Mouse (Mus musculus) telencephalon, adult 2 months (tissue): ENCODE measurements around the gene D2hgdh.

Experiments used
- DNase-seq: peaks from one replicate; pipeline ENCODE4 v3.0.0-alpha.2; 2011; ENCODE audit warnings: low read depth, low spot score

D2hgdh gene

DNA sequence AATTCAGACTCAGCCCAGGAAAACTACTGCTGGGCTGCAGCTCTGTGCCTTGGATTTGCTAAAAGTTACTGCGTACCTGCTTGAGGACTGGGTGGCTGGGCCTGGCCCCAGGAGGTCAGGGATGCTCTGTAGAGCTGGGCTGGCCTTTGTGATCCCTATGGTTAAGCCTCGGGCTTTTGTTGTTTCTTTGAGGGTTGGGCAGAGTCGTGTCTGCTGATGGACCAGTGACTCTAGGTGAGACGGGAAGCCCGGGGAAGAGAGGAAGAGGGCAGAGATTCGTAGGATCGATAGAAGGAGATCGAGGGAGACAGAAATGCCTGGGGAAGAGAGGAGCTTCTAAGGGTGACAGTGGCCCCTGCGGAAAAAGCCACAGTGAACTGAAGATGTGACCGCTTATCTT lies at the start of gene D2hgdh:
Gene D2hgdh (plus strand): TSS at position 301 of the 400 bp plus-strand sequence.
- DNase-seq, result no peak

DNA sequence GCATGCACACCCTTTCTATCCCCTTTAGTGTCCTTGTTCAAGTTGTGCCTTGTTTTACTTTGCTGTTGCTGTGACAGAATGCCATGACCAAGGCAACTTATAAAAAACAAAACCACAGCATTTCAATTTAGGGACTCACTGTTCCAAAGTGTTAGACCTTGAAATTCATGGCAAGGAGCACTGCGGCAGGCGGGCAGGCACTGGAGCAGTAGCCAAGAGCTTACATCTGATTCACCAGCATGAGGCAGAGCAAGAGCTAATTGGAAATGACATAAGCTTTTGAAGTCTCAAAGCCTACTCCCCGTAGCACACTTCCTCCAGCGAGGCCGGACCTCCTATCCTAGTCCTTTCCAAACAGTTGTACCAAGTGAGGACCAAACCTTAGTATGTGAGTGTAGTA lies 48.0 kb upstream of the D2hgdh start:
- DNase-seq, result no peak

DNA sequence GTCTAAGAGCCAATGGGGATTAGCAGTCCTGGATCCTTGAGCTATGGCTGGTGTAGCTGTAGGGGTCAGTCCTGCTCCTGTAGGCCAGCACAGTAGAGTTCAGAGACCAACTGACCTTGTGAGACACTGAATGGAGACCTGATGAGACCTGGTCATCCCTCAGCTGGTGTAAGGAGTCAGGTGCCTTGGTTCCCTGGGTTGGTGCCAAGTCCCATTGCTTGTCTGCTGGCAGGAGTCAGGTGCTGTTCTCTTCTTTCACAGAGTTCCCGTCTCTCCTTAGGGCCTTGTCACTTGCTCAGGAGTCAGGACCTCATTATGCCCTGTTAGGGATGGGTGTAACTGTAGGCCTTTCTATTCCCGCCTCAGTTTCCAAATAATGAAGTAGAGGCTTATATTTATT lies 37.8 kb upstream of the D2hgdh start:
- no peak for DNase-seq

GRCm38 (mm10) chr1:93794526-93794925 lies 30.2 kb upstream of the D2hgdh start:
- no peak for DNase-seq

GRCm38 (mm10) chr1:93795886-93796285 lies 28.8 kb upstream of the D2hgdh start:
- no peak for DNase-seq

DNA sequence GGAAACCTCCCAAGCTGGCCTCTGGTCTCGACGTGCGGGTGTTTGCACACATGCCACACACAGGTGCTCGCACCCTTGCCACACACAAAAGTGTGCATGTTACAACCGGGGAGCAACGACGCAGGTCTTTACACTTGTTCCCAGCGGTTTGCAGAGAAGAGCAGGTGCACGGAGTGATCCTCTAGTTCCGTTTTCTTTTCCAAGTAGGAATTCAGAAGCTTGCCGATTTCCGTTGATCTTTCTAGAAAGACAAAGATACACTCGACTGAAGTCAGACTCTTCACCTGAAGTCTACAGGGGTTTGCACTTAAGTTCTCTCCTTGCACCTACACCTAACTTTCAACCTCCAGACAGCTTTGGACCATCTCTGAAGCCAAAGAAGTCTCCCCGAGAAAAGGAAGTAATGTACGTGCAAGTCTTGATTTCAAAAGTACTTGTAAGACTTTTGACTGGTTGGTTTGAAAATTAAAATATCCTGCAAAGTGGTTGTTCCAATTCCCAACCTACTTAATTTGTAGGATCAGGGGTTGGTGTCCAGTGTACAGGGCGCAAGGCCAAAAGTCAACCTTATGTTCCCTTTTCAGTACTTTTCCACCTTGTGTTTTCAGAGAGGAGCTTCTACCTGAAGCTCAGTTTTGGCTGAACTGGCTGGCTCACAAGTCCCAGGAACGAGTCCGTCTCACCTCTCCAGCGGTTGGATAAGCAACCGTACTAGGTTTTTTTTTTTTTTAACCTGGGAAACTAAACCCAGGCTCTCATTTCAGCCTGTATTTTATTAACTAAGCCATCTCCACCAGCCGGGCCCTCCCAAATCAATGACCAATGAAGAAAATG lies 23.8 kb upstream of the D2hgdh start:
- no peak for DNase-seq

- peak; percentile 98 for DNase-seq
Observed at GRCm38 (mm10) chr1:93801741-93802238, 22.9 kb upstream of the D2hgdh start, which contains the start of gene Dtymk. Dtymk (minus strand) TSS chr1:93801934.

GRCm38 (mm10) chr1:93802771-93803170 lies 21.9 kb upstream of the D2hgdh start:
- no peak for DNase-seq

DNA sequence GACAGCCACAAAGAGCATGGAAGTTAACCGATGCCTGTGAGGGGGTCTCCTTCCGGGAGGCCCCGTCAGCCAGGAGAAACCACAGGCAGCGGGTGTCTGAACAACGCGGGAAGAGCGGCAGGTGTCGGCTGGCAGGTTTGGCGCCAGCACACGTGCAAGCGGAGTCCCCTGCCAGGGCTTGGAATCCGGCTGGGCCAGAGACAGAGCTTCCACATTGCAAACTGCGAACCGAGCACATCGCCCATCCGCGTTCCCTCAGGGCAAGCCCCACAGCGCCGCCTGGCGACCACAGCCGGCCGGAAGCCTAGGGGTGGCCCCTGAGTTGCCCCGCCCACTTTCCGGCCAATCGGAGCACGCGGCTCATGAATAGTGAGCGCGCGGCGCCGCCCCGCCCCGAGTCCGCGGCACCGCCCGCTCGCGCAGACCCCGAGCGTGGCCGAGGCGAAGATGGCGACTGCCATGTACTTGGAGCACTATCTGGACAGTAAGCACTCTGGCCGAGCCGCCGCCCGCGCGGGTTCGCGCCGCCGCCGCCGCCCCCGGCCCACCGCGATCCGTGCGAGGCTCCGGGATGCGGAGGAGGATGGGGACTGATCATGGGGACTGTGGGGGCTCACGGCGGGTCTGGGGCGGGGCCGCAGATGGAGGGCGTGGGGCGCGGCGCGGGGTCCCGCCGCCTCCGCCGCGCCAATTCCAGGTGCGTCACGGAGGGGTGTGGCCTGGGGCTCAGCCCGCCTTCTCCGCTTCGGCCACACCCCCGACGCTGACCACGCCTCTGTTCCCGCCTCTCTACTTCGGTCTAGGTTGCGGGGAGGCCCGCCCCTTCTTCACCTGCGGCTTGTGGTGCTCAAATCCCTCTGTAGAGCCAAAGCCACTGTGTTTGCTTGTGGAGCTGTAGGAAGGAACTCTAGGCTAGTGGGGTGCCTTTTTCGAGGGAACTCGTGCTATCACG lies 20.9 kb upstream of the D2hgdh start, which contains the start of gene Ing5:
Gene Ing5 (plus strand): TSS at position 410 of the 952 bp plus-strand sequence.
- DNase-seq, result peak; percentile 93

DNA sequence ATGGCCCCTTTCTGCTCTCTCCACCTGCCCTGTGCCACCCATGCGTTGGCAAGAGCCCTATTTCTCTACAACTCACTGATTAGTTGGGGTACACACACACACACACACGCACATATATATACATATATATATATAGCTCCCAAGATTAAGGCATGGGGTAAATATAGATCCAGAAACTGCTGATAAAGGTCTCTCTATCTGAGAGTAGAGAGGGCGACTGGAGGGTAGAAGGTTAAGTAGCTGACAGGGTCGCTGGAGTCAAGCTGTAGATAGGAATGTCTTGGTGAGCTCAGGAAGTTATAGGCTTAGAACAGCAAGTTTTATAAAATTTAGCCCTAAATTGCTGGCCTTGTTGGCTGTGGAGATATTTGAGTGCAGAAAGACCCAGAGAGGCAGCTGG lies 19.9 kb upstream of the D2hgdh start:
- DNase-seq, result no peak

- DNase-seq, result no peak
Observed at GRCm38 (mm10) chr1:93805221-93805951, 19.3 kb upstream of the D2hgdh start.

DNA sequence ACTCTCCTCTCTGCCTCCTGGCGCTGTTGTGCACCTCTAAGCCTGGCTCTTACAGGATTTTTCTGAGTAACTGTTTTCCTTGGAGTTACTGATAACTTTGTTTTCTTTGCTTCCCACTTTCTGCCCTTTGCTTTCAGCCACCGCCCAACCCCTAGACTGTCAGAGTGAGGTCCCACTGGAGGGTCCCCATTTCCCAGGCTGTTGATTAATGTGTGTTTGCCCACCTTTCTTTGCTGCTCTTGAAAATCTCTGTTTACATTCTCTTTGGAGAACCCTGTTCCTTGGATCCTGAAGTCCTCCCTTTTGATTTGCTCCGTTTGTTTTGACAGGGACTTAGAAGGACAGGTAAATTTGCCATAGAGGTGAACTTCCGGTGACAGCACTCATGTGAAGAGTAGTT lies 15.8 kb upstream of the D2hgdh start:
- DNase-seq, result no peak

DNA sequence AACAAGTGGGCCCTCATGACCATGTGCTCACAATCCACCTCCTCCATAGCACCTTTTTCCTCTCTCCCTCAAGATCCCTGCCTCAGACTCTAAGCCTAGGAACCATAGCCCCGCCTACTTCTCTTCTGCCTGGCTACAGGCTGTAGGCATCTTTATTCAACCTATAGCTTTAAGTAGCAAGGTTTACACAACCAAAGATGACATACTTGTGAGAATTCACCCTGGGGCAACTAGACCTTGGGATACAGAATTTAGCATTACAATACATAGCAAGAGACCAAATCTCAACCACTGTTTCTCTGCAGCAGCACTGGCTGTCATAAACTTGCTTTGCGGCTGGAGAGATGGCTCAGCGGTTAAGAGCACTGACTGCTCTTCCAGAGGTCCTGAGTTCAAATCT lies 14.7 kb upstream of the D2hgdh start:
- no peak for DNase-seq

GRCm38 (mm10) chr1:93811495-93812039 lies 13.1 kb upstream of the D2hgdh start:
- no peak for DNase-seq

DNA sequence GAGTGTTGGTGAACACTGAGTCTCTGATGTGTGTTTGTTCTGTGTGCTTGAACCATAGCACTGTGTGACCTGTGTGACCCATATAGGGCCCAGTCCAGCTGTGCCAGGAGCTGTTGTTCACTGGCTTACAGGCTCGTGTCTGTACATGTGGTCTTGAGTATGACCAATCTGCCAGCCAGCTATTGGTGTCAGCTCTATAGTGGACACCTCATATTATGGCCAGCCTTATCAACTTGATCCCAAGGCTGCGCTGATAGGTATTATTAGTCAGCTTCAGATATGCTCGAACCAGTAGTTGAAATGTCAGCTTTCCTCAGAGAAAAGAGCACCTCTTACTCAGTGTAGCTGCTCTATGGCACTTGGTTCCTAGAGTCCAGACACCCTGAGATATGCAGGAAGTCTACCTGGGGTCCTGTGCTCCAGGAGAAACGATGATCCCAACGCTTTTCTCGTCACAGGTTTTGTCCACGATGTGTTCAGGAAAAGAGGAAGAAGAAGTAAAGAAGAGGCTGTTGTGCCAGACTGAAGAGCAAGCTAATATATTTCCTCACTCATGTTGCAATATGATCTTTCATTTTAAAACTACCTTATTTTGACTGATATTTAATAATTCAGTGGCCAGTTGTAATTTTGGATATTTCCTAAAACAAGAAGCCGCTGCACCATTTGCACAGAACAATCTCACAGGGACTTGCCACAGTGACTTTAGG lies 6.7 kb upstream of the D2hgdh start:
- DNase-seq, result no peak

DNA sequence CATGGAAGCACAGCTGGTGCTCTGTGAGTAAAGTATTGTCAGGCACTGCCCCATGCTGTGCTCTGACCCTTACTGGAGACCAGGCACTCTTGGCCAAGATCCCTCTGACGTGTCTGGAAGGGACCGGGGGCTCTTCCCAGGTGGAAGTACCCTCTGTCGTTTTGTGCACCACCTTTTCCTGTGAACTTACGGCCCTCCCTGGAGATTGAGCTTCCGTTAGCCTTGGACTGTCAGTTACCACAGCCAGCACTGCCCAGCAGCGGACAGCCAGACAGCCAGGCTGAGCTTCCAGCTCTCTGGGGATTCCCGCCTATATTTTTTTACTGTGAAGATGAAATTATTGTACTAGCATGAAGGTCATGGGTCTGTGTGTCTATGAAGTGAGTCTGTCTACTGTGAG lies 6.0 kb upstream of the D2hgdh start:
- no peak for DNase-seq

DNA sequence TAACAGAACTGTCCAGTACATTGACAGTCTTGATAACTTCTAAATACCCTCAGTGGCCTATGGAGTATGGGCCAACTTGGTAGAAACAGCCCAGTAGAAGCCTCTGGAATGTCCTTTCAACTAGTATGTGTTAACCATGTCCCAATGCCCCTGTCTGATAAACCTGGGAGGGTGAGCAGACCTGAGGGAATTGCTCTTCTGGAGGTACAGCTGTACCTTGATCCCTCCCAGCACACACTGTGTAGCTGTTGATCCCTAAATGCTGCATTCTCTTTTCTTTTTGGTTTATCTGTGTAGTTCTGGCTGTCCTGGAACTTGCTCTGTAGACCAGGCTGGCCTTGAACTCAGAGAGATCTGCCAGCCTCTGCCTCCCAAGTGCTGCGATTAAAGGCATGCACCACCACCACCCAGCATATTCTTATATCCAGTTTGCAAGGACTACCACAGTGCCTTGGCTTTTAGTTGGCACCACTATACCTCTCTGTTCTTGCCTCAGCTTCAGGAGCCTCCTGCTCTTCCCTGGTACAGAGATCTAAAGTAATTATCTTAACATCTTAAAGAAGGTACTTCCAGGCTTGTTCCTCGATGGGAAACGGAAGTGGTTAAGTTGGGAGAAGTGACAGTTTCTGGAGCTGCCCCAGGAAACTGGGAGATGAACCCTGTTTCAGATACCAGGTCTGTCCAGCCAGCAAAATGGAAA lies 763 bp upstream of the D2hgdh start:
- DNase-seq, result no peak

DNA sequence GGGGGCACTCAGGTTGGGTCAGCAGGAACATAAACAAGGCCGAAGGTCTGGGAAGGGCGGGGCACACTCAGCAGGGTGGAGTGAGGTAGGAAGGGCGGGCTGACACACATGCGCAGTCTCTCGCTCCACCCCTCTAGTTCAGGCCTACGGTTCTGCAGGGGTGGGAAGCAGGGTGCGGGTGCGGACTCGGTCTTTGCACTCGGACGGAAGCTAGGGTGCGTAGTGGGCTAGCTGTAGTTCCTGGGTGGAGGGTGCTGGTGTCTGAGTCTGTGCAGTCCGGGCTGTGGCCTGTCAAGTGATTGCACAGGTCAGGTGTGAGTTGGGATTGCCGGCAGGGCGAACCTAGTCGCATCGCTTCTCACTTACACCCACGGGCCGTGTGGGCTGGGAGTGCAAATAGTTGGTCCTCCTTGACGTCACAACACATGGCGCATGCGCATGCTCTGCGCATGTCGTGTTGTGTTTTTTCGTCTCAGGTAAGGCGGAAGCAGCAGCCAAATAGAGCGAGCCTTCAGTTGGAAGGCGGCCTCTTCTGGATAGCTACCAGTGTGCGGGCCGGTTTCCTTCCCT lies 481 bp downstream of the D2hgdh start:
- peak; percentile 99 for DNase-seq

DNA sequence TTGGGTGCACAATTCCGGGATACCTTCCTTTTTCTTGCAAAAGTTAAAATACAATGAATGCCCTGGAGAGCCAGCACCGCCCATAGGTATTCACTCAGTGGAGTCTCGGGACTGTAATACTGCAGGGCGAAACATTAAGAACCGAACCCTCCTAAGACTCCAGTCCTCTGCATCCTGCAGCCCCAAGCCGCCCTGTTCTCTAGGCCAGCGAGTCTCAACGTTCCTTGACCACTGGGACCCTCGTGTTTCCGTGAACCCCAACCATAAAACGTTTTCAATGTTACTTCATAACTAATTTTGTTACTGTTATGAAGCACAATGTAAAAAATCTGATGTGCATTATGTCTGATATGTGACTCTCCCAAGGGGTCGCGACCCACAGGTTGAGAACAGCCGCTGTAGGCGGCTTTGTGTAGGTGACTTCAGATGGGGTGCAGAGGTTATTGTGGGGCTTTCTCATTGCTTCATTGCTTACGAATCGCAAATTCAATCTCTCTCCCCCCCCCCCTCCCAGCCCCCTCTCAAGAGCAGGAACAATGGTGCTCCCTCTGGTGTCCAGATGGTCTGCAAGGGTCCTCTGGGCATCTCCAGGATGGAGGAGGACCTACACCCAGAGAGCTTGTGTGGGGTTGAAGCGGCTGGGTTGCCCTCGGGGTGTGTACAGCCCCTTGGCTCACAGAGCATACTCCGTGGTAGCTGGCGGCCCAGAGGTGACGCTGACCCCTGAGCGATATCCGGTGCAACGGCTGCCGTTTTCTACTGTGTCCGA lies 1.2 kb downstream of the D2hgdh start:
- DNase-seq, result no peak
